Mouse (Mus musculus) right cerebral cortex, postnatal 36 days (tissue): ENCODE data around the gene Foxr1.
"Not testable (repeated sequence)": the region's sequence is repeated elsewhere in the genome, so short reads cannot be mapped to it uniquely, and the experiment has no call there.

Source experiments
- DNase-seq, 2 experiments: peaks; one replicate each; pipeline ENCODE4 v3.0.0; 2022; ENCODE audit warnings: low spot score in 2 of 2, mixed read lengths in 1 of 2

The Foxr1 gene

GRCm38 (mm10) chr9:44477339-44478228 lies 36.6 kb upstream of the Foxr1 start:
- no peak for DNase-seq

DNA sequence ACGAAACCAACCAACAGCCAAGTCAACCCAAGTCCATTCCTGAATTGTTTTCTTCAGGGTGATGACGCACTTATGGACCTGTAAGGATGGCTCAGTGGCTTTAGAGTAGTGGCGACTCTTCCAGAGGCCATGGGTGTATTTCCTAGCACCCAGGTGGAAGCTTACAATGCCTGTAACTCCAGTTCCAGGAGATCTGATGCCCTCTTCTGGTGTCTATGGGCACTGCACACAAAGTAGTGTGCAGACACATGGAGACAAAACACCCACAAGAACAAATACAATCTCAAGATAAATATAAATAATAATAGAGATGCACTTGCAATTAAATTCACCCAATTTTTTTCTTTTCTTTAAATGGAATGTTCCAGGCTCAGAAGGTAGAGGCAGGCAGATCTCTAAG lies 35.0 kb upstream of the Foxr1 start:
- no peak for DNase-seq

GRCm38 (mm10) chr9:44474327-44474726 lies 33.4 kb upstream of the Foxr1 start:
- DNase-seq, result no peak

- DNase-seq, result no peak
Observed at GRCm38 (mm10) chr9:44473184-44473583, 32.2 kb upstream of the Foxr1 start.

DNA sequence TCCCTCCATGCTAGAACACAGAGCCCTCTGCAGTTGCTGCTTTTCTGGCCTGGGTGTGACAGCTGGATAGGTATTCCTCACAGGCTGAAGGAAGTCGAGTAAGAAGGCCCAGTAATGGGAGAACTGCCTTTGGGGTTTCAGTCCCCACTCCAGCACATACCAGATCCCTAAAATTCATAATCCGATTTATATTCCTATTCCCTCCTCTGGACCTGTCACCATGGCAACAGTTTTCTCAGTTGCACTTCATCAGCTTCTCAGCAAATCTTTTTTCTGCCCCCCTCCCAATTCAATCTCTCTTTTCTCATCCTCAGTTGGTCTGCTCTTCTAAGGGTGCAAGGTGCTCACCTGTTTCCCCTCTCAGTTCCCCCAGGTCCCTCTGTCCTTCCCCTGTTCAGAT lies 27.9 kb upstream of the Foxr1 start:
- no peak for DNase-seq

GRCm38 (mm10) chr9:44468224-44468623 lies 27.3 kb upstream of the Foxr1 start:
- no peak for DNase-seq

DNA sequence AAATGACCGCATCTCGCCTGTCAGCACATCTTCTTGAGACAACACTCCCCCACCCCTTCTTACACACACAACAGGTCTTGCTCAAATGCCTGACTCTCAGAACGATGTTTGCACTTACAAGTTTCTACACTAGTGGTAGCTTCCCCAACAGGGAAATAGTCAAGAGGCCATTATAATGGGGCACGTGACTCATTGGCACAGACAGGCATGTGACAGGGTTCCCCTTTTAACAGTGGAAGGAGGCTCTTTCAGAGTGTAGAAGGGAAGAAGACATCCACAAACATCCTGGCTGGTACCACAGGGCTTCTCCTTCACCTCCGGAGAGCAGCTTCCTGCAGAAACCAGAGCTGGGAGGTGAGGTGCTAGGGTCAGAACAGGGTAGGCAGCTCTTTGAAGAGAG lies 21.0 kb upstream of the Foxr1 start:
- no peak for DNase-seq

- peak; percentile 86 to 94 for DNase-seq
Observed at GRCm38 (mm10) chr9:44457035-44457742, 16.3 kb upstream of the Foxr1 start.

DNA sequence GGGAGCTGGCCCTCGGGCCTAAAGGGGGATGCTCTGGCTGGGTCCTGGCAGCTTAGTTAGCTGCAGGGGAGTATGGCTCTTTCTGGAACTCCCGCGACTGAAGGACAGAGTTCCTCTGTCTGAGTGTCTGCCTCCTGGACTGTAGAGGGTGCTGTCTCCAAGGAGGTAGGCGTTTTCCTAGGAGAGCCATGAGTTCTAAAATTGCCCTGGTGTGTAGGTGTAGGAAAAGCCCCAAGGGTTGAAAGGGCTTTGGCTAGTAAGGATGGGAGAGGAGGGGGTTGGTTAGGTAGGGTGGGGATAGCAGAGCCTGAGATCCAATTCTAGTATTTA lies 13.9 kb upstream of the Foxr1 start, which contains the start of gene Upk2:
Gene Upk2 (minus strand): TSS at position 86 of the 330 bp plus-strand sequence.
- DNase-seq, result no peak

GRCm38 (mm10) chr9:44454132-44454890 lies 13.4 kb upstream of the Foxr1 start:
- peak; percentile 62 to 75 for DNase-seq

GRCm38 (mm10) chr9:44450387-44450786 lies 9.5 kb upstream of the Foxr1 start:
- no peak for DNase-seq

- not testable (repeated sequence) for DNase-seq
Observed at GRCm38 (mm10) chr9:44444402-44445025, 3.6 kb upstream of the Foxr1 start.

- no peak for DNase-seq
Observed at GRCm38 (mm10) chr9:44435747-44436146, 5.2 kb downstream of the Foxr1 start.

- no peak for DNase-seq
Observed at GRCm38 (mm10) chr9:44432577-44433185, 8.3 kb downstream of the Foxr1 start.

GRCm38 (mm10) chr9:44423576-44423975 lies 17.4 kb downstream of the Foxr1 start:
- no peak for DNase-seq

GRCm38 (mm10) chr9:44420280-44420898 lies 20.5 kb downstream of the Foxr1 start:
- no peak for DNase-seq

DNA sequence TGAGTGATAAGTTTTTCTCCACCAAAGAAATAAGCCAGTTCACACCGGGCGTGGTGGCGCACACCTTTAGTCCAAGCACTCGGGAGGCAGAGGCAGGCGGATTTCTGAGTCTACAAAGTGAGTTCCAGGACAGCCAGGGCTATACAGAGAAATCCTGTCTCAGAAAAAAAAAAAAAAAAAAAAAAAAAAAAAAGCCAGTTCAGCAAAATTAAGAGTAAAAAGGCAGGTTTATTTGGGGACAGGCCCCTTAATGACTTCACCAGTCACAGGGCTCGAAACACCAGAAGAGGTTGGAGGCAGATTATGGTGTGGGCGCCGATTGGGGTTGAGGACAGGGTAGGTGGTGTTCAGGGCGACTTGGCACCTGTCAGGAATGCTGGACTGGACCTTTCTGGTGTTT lies 21.2 kb downstream of the Foxr1 start:
- DNase-seq, result not testable (repeated sequence)

GRCm38 (mm10) chr9:44418519-44419385 lies 22.2 kb downstream of the Foxr1 start, which contains the start of gene Ccdc84:
Gene Ccdc84 (minus strand): TSS chr9:44418569.
- DNase-seq, result no peak

GRCm38 (mm10) chr9:44417892-44418363 lies 23.0 kb downstream of the Foxr1 start:
- peak; percentile 91 to 92 for DNase-seq
